Mouse (Mus musculus) MEL (cell line): ENCODE results near the gene Mprip.

Source experiments
- POLR2AphosphoS5 ChIP-seq: IDR thresholded peaks from 2 replicates; pipeline ENCODE4 v1.6.1; 2012; ENCODE audit warnings: low read depth, borderline replicate concordance, mild to moderate bottlenecking, inconsistent platforms, low read length, moderate library complexity, mixed read lengths
- ZKSCAN1 ChIP-seq: IDR thresholded peaks from 2 replicates; pipeline ENCODE4 v1.6.1; 2012; ENCODE audit warnings: low read depth, mild to moderate bottlenecking, inconsistent platforms, low read length, improper control_type of control experiment, moderate library complexity

DNA sequence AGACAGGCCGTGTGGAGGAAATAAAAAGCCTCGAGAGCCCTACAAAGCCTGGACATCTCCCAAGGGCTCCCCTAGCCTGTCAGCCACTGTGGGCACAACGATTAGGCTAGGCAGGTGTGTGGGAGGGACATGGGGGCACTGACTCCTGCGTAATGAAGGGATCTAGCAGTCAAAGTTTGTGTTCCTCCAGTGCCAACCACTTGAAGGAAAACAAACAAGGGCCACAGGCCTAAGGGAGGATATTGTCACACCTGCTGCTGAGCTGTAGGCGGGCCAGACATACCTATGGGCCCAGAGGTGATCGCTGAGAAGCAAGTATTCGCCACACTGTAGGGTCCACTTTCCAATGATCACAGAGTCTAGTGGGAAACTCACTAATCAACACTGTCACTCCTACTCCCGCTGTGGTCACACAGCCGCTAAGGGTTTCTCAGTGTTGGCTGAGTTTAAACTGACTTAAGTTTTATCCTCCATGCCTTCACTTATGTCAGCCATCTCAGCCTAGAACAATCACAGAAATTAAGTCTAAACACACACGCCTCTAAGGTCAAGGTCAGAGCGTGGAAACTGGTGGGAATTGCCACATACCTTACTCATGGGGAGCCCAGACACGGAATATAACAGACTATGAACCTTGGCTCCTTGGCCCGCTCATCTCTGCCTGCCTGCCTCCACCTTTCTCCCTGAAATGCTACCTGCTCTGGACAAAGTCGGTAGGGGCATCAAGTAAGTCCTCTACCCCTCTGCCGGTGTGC, 125.5 kb downstream of the Mprip start:
- TF ChIP-seq POLR2AphosphoS5 = no peak
- no peak for TF ChIP-seq ZKSCAN1
